Mouse (Mus musculus) retina, postnatal 7 days (tissue): ENCODE results near the gene Spag17.

Experiments used
- DNase-seq: peaks from one replicate; pipeline ENCODE4 v3.0.0-alpha.2; 2012; ENCODE audit warnings: low read depth, low spot score

Gene Spag17

DNA sequence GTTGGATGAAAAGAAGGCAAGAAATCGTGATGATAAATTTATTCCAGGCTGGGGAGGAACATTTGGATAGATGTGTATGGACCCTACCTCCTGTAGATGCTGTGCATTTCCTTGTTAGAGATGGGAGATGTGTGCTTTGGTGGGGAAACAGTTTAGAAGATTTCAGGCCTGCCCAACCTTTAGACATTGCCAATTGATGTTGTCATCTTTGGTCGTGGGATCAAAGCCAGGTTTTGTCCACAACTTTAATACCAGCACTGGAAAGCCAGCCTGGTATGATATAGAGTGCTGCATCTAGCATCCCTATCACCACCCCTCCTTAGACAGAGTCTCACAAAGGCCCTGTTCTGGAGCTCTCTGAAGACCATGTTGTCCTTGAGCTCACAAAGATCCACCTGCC, 278.4 kb downstream of the Spag17 start:
- no peak for DNase-seq

DNA sequence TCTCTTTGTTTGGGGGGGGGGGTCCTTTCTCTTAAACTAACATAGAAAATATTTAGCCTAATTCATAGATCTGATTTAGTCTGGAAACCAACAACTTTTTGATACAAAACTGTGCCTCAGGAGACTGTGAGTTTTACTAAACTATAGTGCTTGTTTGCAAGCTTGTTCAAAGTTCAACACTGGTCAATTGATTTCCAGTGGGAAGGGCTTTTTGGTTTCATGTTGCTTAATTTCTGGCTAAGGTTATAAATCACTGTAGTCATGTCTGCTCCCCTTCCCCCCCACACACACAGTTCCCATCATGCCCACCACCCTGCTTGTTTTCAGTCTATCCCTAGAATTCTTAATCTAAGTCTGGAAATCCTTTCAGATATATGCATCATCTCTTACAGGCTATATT, 279.8 kb downstream of the Spag17 start:
- no peak for DNase-seq

GRCm38 (mm10) chr3:100176031-100176430, 290.8 kb downstream of the Spag17 start:
- DNase-seq = no peak

- DNase-seq = no peak
Measured at GRCm38 (mm10) chr3:100180471-100180870, 295.3 kb downstream of the Spag17 start.

GRCm38 (mm10) chr3:100189444-100189843, 304.2 kb downstream of the Spag17 start:
- DNase-seq = peak; percentile 65

DNA sequence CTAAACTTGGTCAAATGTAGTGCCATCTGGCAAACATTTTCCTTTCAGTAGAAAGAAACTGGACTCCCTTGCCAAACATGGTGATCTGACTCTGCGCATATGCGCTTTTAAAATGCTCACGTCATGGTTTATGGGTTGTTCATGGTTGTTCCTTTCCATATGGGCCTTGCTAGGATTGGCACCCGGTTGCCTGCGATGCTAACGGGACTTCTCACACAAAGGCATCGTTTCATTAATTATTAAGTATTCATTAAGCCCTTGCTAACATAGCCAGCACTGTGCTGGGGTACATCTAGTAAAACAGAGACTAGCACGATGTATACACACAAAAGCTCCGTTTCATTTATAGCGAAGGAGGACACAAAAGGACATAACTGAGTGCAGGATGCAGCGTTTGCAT, 304.7 kb downstream of the Spag17 start:
- no peak for DNase-seq
